Mouse (Mus musculus): Measurements from ENCODE around the gene BC049352. TPM values are rescaled to one million over a fixed set of nuclear protein-coding genes. Genes with fewer than 3 reads are reported as not detected.
A peak's percentile ranks its signal among the peaks of the same experiment; 100 is the strongest.

The BC049352 gene
- total RNA-seq, 1 experiment from 2014 or later: not detected

GRCm38 (mm10) chr9:45250306-45250705 lies 68.5 kb downstream of the BC049352 start:
- no peak for DNase-seq

GRCm38 (mm10) chr9:45251281-45251680 lies 69.5 kb downstream of the BC049352 start:
- DNase-seq: no peak

- DNase-seq: no peak
Observed at GRCm38 (mm10) chr9:45251990-45252389, 70.2 kb downstream of the BC049352 start.

GRCm38 (mm10) chr9:45252395-45252794 lies 70.6 kb downstream of the BC049352 start:
- no peak for DNase-seq

GRCm38 (mm10) chr9:45254021-45254420 lies 72.2 kb downstream of the BC049352 start:
- no peak for DNase-seq

- no peak for DNase-seq
Observed at GRCm38 (mm10) chr9:45254605-45255004, 72.8 kb downstream of the BC049352 start.

GRCm38 (mm10) chr9:45255431-45255830 lies 73.6 kb downstream of the BC049352 start:
- no peak for DNase-seq

GRCm38 (mm10) chr9:45255967-45256366 lies 74.2 kb downstream of the BC049352 start:
- no peak for DNase-seq

- no peak for DNase-seq
Observed at GRCm38 (mm10) chr9:45259065-45259464, 77.3 kb downstream of the BC049352 start.

- peak; percentile 83 for DNase-seq
Observed at GRCm38 (mm10) chr9:45261466-45261865, 79.7 kb downstream of the BC049352 start.

- no peak for DNase-seq
Observed at GRCm38 (mm10) chr9:45261872-45262271, 80.1 kb downstream of the BC049352 start.

GRCm38 (mm10) chr9:45267099-45267498 lies 85.3 kb downstream of the BC049352 start:
- no peak for DNase-seq

- DNase-seq: no peak
Observed at GRCm38 (mm10) chr9:45268079-45268478, 86.3 kb downstream of the BC049352 start.

GRCm38 (mm10) chr9:45268597-45269325 lies 87.0 kb downstream of the BC049352 start, which contains the start of gene Il10ra:
TSS of gene Il10ra (minus strand) at chr9:45269149.
- DNase-seq: peak; percentile 65

- DNase-seq: no peak
Observed at GRCm38 (mm10) chr9:45272213-45272612, 90.4 kb downstream of the BC049352 start.

- no peak for DNase-seq
Observed at GRCm38 (mm10) chr9:45274218-45274617, 92.4 kb downstream of the BC049352 start.

GRCm38 (mm10) chr9:45274635-45275034 lies 92.8 kb downstream of the BC049352 start:
- DNase-seq: no peak

- DNase-seq: no peak
Observed at GRCm38 (mm10) chr9:45280059-45280458, 98.3 kb downstream of the BC049352 start.

GRCm38 (mm10) chr9:45280891-45281290 lies 99.1 kb downstream of the BC049352 start:
- DNase-seq: no peak

GRCm38 (mm10) chr9:45282466-45282865 lies 100.7 kb downstream of the BC049352 start:
- no peak for DNase-seq

GRCm38 (mm10) chr9:45291481-45292168 lies 109.8 kb downstream of the BC049352 start:
- DNase-seq: no peak

GRCm38 (mm10) chr9:45294210-45295011 lies 112.6 kb downstream of the BC049352 start:
- DNase-seq: no peak
